Mouse (Mus musculus): ENCODE measurements around the gene Spn. TPM values are rescaled to one million over a fixed set of nuclear protein-coding genes. Genes with fewer than 3 reads are reported as not detected.

Gene Spn
- polyA plus RNA-seq, 1 experiment from 2014 or later: 12.7 TPM

GRCm38 (mm10) chr7:127166501-127166900 is 28.9 kb upstream of the Spn start:
- 73% methylated on average over 5 of the region's 5 CpGs for whole genome bisulfite sequencing
- H3K4me3 ChIP-seq (ENCODE audit: low read depth, low read length): no peak overlapping the region

GRCm38 (mm10) chr7:127165607-127166493 is 28.2 kb upstream of the Spn start:
- no peaks in the 10 kb centered on the region for H3K9me3 ChIP-seq (ENCODE audit: control insufficient read depth, low read length)
- H3K4me2 ChIP-seq: no peak overlapping the region
- H3K4me1 ChIP-seq (replicated peaks; ENCODE audit: control insufficient read depth, insufficient read depth, low read length): peaks cover 2% of the 10 kb centered on the region
- DNase-seq (ENCODE audit: low spot score) (no peak), ATAC-seq (replicated peaks; ENCODE audit: low FRiP score) (no peak)
- no peaks in the 10 kb centered on the region for H3K36me3 ChIP-seq (ENCODE audit: control insufficient read depth, insufficient read depth, low read length)
- no peaks in the 10 kb centered on the region; the same call in 1 of the 2 replicates for H3K27me3 ChIP-seq (replicated peaks; ENCODE audit: control insufficient read depth, insufficient read depth, low read length)
- no peak overlapping the region for H3K9ac ChIP-seq (ENCODE audit: low read depth, low read length)
- H3K4me3 ChIP-seq (ENCODE audit: low read depth, low read length): no peak overlapping the region
- H3K27ac ChIP-seq (ENCODE audit: low read depth, low read length): no peak overlapping the region
- WGBS: 73% methylated on average over 12 of the region's 12 CpGs

More at GRCm38 (mm10) chr7:127166501-127166900, 28.9 kb upstream of the Spn start:
- peaks cover 2% of the 10 kb centered on the region for H3K4me1 ChIP-seq (replicated peaks; ENCODE audit: control insufficient read depth, insufficient read depth, low read length)
- H3K36me3 ChIP-seq (ENCODE audit: control insufficient read depth, insufficient read depth, low read length): no peaks in the 10 kb centered on the region
- no peaks in the 10 kb centered on the region for H3K9me3 ChIP-seq (ENCODE audit: control insufficient read depth, low read length)
- no peak overlapping the region for H3K4me2 ChIP-seq
- ATAC-seq (replicated peaks; ENCODE audit: low FRiP score) (no peak), DNase-seq (ENCODE audit: low spot score) (no peak)
- H3K27me3 ChIP-seq (replicated peaks; ENCODE audit: control insufficient read depth, insufficient read depth, low read length): no peaks in the 10 kb centered on the region; the same call in 1 of the 2 replicates
- H3K27ac ChIP-seq (ENCODE audit: low read depth, low read length): no peak overlapping the region
- H3K9ac ChIP-seq (ENCODE audit: low read depth, low read length): no peak overlapping the region

GRCm38 (mm10) chr7:127164002-127164401 is 26.4 kb upstream of the Spn start:
- ATAC-seq (replicated peaks; ENCODE audit: low FRiP score): no peak
- 78% methylated on average over 4 of the region's 4 CpGs for WGBS

GRCm38 (mm10) chr7:127162546-127162945 is 24.9 kb upstream of the Spn start:
- no peak for ATAC-seq (replicated peaks; ENCODE audit: low FRiP score)
- H3K27me3 ChIP-seq (replicated peaks; ENCODE audit: control insufficient read depth, insufficient read depth, low read length): no peaks in the 10 kb centered on the region; the same call in 1 of the 2 replicates
- 84% methylated on average over 5 of the region's 5 CpGs for WGBS
- no peak overlapping the region for H3K9ac ChIP-seq (ENCODE audit: low read depth, low read length)
- peaks cover 2% of the 10 kb centered on the region for H3K4me1 ChIP-seq (replicated peaks; ENCODE audit: control insufficient read depth, insufficient read depth, low read length)
- H3K27ac ChIP-seq (ENCODE audit: low read depth, low read length): no peak overlapping the region
- no peak for DNase-seq (ENCODE audit: low spot score)
- H3K36me3 ChIP-seq (ENCODE audit: control insufficient read depth, insufficient read depth, low read length): no peaks in the 10 kb centered on the region
- H3K9me3 ChIP-seq (ENCODE audit: control insufficient read depth, low read length): no peaks in the 10 kb centered on the region
- H3K4me2 ChIP-seq: no peak overlapping the region
- H3K4me3 ChIP-seq (ENCODE audit: low read depth, low read length): no peak overlapping the region

More at GRCm38 (mm10) chr7:127164002-127164401, 26.4 kb upstream of the Spn start:
- Histone ChIP-seq H3K36me3 (ENCODE audit: control insufficient read depth, insufficient read depth, low read length) (no peaks in the 10 kb centered on the region), H3K4me1 (replicated peaks; ENCODE audit: control insufficient read depth, insufficient read depth, low read length) (peaks cover 2% of the 10 kb centered on the region), H3K4me2 (no peak overlapping the region), H3K4me3 (ENCODE audit: low read depth, low read length) (no peak overlapping the region), H3K9ac (ENCODE audit: low read depth, low read length) (no peak overlapping the region), H3K27me3 (replicated peaks; ENCODE audit: control insufficient read depth, insufficient read depth, low read length) (no peaks in the 10 kb centered on the region; the same call in 1 of the 2 replicates), H3K27ac (ENCODE audit: low read depth, low read length) (no peak overlapping the region), H3K9me3 (ENCODE audit: control insufficient read depth, low read length) (no peaks in the 10 kb centered on the region)
- no peak for DNase-seq (ENCODE audit: low spot score)

- Histone ChIP-seq H3K9ac (ENCODE audit: low read depth, low read length) (no peak overlapping the region), H3K4me1 (replicated peaks; ENCODE audit: control insufficient read depth, insufficient read depth, low read length) (no peaks in the 10 kb centered on the region), H3K27me3 (replicated peaks; ENCODE audit: control insufficient read depth, insufficient read depth, low read length) (no peaks in the 10 kb centered on the region), H3K36me3 (ENCODE audit: control insufficient read depth, insufficient read depth, low read length) (no peaks in the 10 kb centered on the region), H3K4me2 (no peak overlapping the region), H3K9me3 (ENCODE audit: control insufficient read depth, low read length) (no peaks in the 10 kb centered on the region), H3K27ac (ENCODE audit: low read depth, low read length) (no peak overlapping the region), H3K4me3 (ENCODE audit: low read depth, low read length) (no peak overlapping the region)
- ATAC-seq (replicated peaks; ENCODE audit: low FRiP score) (no peak), DNase-seq (ENCODE audit: low spot score) (no peak)
- 62% methylated on average over 4 of the region's 4 CpGs for WGBS
These were observed 19.9 kb upstream of the Spn start for GRCm38 (mm10) chr7:127157548-127157947.

- 67% methylated on average over 3 of the region's 3 CpGs for WGBS
- Histone ChIP-seq H3K27me3 (replicated peaks; ENCODE audit: control insufficient read depth, insufficient read depth, low read length) (no peaks in the 10 kb centered on the region), H3K36me3 (ENCODE audit: control insufficient read depth, insufficient read depth, low read length) (no peaks in the 10 kb centered on the region), H3K4me1 (replicated peaks; ENCODE audit: control insufficient read depth, insufficient read depth, low read length) (no peaks in the 10 kb centered on the region), H3K4me3 (ENCODE audit: low read depth, low read length) (no peak overlapping the region), H3K4me2 (no peak overlapping the region), H3K9me3 (ENCODE audit: control insufficient read depth, low read length) (no peaks in the 10 kb centered on the region), H3K9ac (ENCODE audit: low read depth, low read length) (no peak overlapping the region), H3K27ac (ENCODE audit: low read depth, low read length) (no peak overlapping the region)
- ATAC-seq (replicated peaks; ENCODE audit: low FRiP score): no peak
- DNase-seq (ENCODE audit: low spot score): no peak
These were observed 15.9 kb upstream of the Spn start for GRCm38 (mm10) chr7:127153477-127153876.

- H3K9ac ChIP-seq (ENCODE audit: low read depth, low read length): no peak overlapping the region
- H3K4me1 ChIP-seq (replicated peaks; ENCODE audit: control insufficient read depth, insufficient read depth, low read length): no peaks in the 10 kb centered on the region
- no peaks in the 10 kb centered on the region for H3K36me3 ChIP-seq (ENCODE audit: control insufficient read depth, insufficient read depth, low read length)
- H3K27me3 ChIP-seq (replicated peaks; ENCODE audit: control insufficient read depth, insufficient read depth, low read length): no peaks in the 10 kb centered on the region
- no peak overlapping the region for H3K4me2 ChIP-seq
- ATAC-seq (replicated peaks; ENCODE audit: low FRiP score) (no peak), DNase-seq (ENCODE audit: low spot score) (no peak)
- no peak overlapping the region for H3K4me3 ChIP-seq (ENCODE audit: low read depth, low read length)
- no peaks in the 10 kb centered on the region for H3K9me3 ChIP-seq (ENCODE audit: control insufficient read depth, low read length)
- 88% methylated on average over 6 of the region's 6 CpGs for WGBS
- H3K27ac ChIP-seq (ENCODE audit: low read depth, low read length): no peak overlapping the region
These were observed 14.8 kb upstream of the Spn start for GRCm38 (mm10) chr7:127152464-127152863.

- H3K4me2 ChIP-seq: no peak overlapping the region
- 63% methylated on average over 3 of the region's 3 CpGs for WGBS
- H3K27ac ChIP-seq (ENCODE audit: low read depth, low read length): no peak overlapping the region
- H3K4me3 ChIP-seq (ENCODE audit: low read depth, low read length): no peak overlapping the region
- no peak overlapping the region for H3K9ac ChIP-seq (ENCODE audit: low read depth, low read length)
- peaks cover 4% of the 10 kb centered on the region; the same call in 1 of the 2 replicates for H3K4me1 ChIP-seq (replicated peaks; ENCODE audit: control insufficient read depth, insufficient read depth, low read length)
- DNase-seq (ENCODE audit: low spot score) (no peak), ATAC-seq (replicated peaks; ENCODE audit: low FRiP score) (no peak)
- H3K36me3 ChIP-seq (ENCODE audit: control insufficient read depth, insufficient read depth, low read length): no peaks in the 10 kb centered on the region
- H3K9me3 ChIP-seq (ENCODE audit: control insufficient read depth, low read length): no peaks in the 10 kb centered on the region
- no peaks in the 10 kb centered on the region for H3K27me3 ChIP-seq (replicated peaks; ENCODE audit: control insufficient read depth, insufficient read depth, low read length)
These were observed 10.3 kb upstream of the Spn start for GRCm38 (mm10) chr7:127147901-127148300.

- no peak for DNase-seq (ENCODE audit: low spot score)
- no peaks in the 10 kb centered on the region for H3K9me3 ChIP-seq (ENCODE audit: control insufficient read depth, low read length)
- H3K36me3 ChIP-seq (ENCODE audit: control insufficient read depth, insufficient read depth, low read length): no peaks in the 10 kb centered on the region
- no peaks in the 10 kb centered on the region for H3K27me3 ChIP-seq (replicated peaks; ENCODE audit: control insufficient read depth, insufficient read depth, low read length)
- H3K4me2 ChIP-seq: no peak overlapping the region
- no peak overlapping the region for H3K9ac ChIP-seq (ENCODE audit: low read depth, low read length)
- H3K4me3 ChIP-seq (ENCODE audit: low read depth, low read length): no peak overlapping the region
- ATAC-seq (replicated peaks; ENCODE audit: low FRiP score): no peak
- 70% methylated on average over 2 of the region's 2 CpGs for WGBS
- H3K4me1 ChIP-seq (replicated peaks; ENCODE audit: control insufficient read depth, insufficient read depth, low read length): peaks cover 15% of the 10 kb centered on the region
- H3K27ac ChIP-seq (ENCODE audit: low read depth, low read length): no peak overlapping the region
These were observed 8.6 kb upstream of the Spn start for GRCm38 (mm10) chr7:127146267-127146603.

Measured in liver, embryonic 11.5 days (tissue).